Mouse (Mus musculus) bone marrow macrophage, adult 2 months (primary cell): ENCODE data around the gene Lta. TPM values are rescaled to one million over a fixed set of nuclear protein-coding genes. Genes with fewer than 3 reads are reported as not detected.

ENCODE experiments used
- H3K27ac ChIP-seq: 2 replicates; pipeline ENCODE4 v1.5.1; 2012; ENCODE audit warnings: low read depth, low read length; ENCODE audit not compliant: insufficient read depth
- H3K4me1 ChIP-seq: 2 replicates; pipeline ENCODE4 v1.6.1; 2012; ENCODE audit warnings: low read length; ENCODE audit not compliant: control insufficient read depth, insufficient read depth
- H3K4me3 ChIP-seq: 2 replicates; pipeline ENCODE4 v1.5.1; 2012; ENCODE audit warnings: mild to moderate bottlenecking, low read length, moderate library complexity; ENCODE audit not compliant: insufficient read depth
- CTCF ChIP-seq: IDR thresholded peaks from 2 replicates; pipeline ENCODE4 v1.5.1; 2012; ENCODE audit warnings: low read depth, mild to moderate bottlenecking, low read length, moderate library complexity
- POLR2A ChIP-seq: IDR thresholded peaks from 2 replicates; pipeline ENCODE4 v1.6.1; 2012; ENCODE audit warnings: mild to moderate bottlenecking, low read depth, low read length, borderline replicate concordance
- polyA plus RNA-seq: library from polyadenylated mRNA; stranded (reverse); fragments of >200 nt; gene quantifications from 2 replicates; pipeline ENCODE4 v1.2.4, GENCODE M21; 2012; ENCODE audit not compliant: missing spikeins, insufficient read depth, insufficient read length

Gene Lta
- polyA plus RNA-seq, 1 experiment = not detected

DNA sequence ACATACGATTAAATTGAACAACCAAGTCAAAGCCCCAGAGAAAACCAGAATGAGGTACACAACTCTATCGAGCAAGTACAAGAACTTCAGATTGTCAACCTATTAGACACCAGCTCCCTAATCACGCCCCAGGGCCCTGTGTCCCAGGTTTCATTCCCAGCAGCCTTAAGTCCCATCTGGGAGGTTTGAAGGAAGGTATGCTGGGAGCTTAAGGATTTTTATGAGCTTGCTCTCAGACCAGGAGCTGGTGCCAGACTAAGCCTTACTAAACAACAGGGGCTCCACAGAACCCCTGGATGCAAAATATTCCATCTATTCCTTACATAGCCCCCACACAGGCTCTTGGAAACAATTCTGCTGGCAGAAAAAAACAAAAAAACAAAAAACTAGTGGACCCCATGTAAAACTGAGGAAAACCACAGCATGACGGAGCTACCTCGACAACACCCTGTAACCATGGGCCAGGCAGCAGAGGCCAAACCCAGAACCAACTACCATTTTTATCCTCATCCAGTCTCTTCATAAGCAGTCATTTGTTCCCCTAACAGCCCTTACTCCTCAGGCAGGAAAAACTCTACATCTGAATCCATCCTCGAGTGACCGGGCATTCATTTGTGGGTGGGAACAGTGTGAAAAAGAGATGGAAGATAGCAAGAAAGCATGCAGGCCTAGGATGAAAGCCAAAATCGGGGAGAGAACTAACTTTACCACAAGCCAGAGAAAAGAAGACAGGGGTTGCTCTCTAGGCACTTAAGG lies 41.6 kb downstream of the Lta start:
- H3K4me3 ChIP-seq = peak overlapping the region; percentile 77
- H3K27ac ChIP-seq = peak overlapping the region; percentile 87
- H3K4me1 ChIP-seq = peaks cover 16% of the 10 kb centered on the region
- TF ChIP-seq CTCF = no peak
- TF ChIP-seq POLR2A = no peak

DNA sequence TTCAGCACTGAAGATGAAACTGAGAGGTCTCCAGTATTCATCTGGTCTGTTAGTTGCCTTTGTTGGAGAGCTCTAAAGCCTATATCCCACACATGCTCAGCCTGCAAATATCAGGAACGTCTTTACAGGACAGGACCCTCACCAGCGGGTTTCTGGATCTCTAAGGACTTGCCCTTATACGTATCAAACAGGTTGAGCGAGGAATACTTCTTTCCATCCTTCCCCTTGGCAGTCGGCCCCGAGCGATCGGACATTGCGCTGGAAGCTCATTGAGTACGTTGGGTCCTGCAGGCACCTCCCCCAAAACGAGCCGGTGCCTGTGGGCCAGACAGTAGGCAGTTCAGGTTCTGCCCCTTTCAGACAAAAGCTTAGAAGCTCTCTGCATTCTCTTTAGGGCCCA lies 42.4 kb downstream of the Lta start:
- Histone ChIP-seq H3K4me3 (peak overlapping the region; percentile 77), H3K4me1 (peaks cover 16% of the 10 kb centered on the region), H3K27ac (no peak overlapping the region)
- TF ChIP-seq CTCF (no peak), POLR2A (no peak)

DNA sequence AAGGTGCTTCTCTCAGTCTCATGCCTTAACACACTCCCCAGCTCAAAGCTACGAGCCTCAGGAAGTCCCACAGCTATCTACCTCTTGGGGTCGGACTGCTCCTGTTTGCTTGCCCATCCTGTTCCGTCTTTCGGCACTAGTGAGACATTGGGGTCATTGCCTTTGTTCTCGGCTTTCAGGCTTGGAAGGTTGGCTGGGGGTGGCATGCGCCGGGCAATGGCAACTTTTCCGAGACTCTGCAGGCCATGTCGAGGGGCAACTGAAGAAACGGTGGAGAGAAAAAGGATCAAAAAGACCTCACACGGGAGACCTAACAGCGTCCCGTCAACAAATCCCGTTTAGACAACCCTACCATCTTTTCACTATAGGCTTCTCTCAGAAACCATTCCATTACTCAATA lies 43.0 kb downstream of the Lta start:
- Histone ChIP-seq H3K4me1 (peaks cover 16% of the 10 kb centered on the region), H3K4me3 (no peak overlapping the region), H3K27ac (no peak overlapping the region)
- TF ChIP-seq CTCF (no peak), POLR2A (no peak)

DNA sequence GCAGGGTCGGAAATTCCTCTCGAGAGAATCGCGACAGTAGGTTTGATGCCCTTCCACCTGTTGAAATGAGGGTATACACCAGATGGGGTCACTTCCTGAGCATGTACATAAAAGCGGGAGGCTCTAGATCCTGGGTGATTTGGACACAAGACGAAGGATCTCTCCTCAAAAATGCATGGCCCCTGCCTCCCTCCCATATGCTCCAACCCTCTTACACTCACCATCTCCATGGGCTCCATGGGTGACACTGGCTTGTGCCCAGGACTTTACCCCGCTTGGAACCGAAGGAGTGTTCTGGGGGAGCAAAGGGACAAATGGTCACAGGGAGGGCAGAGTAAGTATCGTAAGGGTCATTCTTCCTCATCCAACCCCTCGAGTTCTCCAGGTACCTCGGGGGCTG lies 43.7 kb downstream of the Lta start:
- H3K4me3 ChIP-seq = no peak overlapping the region
- no peak overlapping the region for H3K27ac ChIP-seq
- H3K4me1 ChIP-seq = peaks cover 14% of the 10 kb centered on the region
- TF ChIP-seq POLR2A (no peak), CTCF (no peak)

DNA sequence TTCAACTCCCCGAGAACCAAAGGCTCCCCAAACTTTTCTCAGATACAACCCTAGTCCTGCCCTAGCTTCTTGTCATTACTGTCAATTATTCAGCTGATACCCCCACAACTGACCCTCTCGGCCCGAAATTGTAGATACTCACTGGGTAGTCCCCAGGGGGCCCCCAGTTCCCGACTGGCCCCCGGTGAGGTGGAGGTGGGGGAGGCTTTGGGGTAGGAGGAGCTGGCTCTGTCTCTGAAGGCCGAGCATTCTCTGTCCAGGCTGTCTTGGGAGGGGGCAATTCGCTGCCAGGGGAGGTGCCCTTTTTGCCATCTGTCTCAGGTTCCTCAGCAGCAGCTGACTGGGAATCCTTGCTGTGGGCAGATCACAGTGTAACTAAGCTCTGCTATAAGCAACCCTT lies 45.5 kb downstream of the Lta start:
- TF ChIP-seq CTCF = no peak
- no peak for TF ChIP-seq POLR2A

DNA sequence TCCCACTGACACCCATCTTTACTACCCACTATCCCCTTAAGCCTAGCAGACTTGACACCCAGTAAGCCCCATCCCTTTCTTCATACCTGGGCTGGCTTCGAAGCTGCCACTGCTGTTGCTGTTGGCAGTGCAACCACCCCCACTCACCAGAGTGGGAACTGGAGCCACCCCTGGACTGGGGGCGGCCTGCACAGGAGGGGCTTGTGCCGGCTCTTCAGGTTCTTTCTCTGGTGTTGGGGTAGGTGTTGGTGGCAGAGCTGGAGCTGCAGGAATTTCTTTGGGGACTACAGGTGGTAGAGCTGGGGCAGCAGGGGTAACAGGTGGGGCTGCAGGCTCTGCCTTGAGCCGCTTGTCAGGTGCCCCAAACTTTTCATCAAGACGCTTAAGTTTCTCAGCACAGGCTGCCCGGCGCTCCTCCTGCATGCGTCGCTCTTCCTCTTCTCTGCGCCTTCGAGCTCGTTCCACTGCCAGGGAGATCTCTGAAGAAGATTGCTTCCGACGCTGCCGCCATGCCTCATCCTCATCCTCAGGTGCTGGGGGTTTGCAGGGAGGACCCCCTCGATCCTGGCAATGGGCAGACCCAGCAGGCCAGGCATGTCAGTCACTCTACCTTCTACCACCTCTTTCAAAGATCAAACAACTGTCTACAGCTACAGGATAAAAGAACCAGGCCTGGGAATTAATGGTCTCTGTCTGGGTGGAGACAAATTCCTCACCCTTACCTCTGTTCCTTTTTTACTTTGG lies 46.1 kb downstream of the Lta start:
- no peak overlapping the region for H3K4me3 ChIP-seq
- H3K4me1 ChIP-seq = peaks cover 7% of the 10 kb centered on the region; the same call in 1 of the 2 replicates
- H3K27ac ChIP-seq = no peak overlapping the region
- no peak for TF ChIP-seq CTCF
- no peak for TF ChIP-seq POLR2A

More for the DNA sequence above, 45.5 kb downstream of the Lta start:
- H3K4me1 ChIP-seq = peaks cover 7% of the 10 kb centered on the region; the same call in 1 of the 2 replicates
- H3K27ac ChIP-seq = no peak overlapping the region
- no peak overlapping the region for H3K4me3 ChIP-seq

DNA sequence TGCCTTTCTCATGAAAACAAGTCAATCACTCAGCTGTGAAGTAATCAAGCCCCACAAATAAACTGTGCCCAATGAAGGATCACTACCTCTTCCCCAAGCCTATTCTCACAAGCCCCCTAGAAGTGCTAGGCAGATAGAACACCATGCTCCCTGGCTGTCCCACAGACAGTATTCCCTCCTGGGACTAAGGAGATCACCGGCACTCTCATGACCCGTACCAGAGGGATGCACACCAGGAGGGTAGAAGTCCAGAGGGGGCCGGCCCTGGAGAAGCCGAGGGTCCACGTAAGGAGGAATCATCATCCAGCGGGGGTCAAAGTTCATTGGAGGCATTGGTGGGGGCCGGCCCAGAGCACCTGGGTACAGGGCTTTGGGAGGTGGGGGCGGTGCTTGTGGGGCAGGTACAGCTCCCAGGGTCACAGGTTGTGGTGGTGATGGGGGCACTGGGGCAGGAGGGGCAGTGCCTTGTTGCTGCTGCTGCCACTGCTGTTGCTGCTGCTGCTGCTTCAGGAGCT lies 47.4 kb downstream of the Lta start:
- no peak overlapping the region for H3K27ac ChIP-seq
- H3K4me3 ChIP-seq = no peak overlapping the region
- peaks cover 3% of the 10 kb centered on the region; the same call in 1 of the 2 replicates for H3K4me1 ChIP-seq
- TF ChIP-seq POLR2A (no peak), CTCF (no peak)

DNA sequence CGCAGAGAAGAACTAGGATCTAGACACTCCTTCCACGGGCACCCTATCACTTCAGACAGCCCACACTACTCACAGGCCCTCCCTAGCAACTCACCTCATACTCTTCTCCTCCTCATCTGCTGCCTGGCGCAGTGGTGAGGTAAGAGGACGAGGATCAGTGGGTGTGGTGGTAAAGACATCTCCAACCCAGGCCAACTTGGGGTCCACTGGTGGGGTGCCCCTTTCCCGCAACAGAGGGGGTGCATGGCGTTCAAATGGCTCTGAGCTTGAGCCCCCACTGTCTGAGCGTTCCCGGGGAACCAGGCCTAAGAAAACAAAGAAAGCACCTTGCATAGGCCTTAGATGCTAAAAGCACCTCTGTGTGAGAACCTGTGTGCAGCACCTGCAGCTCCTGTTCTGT lies 47.9 kb downstream of the Lta start:
- Histone ChIP-seq H3K27ac (no peak overlapping the region), H3K4me3 (no peak overlapping the region), H3K4me1 (peaks cover 3% of the 10 kb centered on the region; the same call in 1 of the 2 replicates)
- TF ChIP-seq POLR2A (no peak), CTCF (no peak)

DNA sequence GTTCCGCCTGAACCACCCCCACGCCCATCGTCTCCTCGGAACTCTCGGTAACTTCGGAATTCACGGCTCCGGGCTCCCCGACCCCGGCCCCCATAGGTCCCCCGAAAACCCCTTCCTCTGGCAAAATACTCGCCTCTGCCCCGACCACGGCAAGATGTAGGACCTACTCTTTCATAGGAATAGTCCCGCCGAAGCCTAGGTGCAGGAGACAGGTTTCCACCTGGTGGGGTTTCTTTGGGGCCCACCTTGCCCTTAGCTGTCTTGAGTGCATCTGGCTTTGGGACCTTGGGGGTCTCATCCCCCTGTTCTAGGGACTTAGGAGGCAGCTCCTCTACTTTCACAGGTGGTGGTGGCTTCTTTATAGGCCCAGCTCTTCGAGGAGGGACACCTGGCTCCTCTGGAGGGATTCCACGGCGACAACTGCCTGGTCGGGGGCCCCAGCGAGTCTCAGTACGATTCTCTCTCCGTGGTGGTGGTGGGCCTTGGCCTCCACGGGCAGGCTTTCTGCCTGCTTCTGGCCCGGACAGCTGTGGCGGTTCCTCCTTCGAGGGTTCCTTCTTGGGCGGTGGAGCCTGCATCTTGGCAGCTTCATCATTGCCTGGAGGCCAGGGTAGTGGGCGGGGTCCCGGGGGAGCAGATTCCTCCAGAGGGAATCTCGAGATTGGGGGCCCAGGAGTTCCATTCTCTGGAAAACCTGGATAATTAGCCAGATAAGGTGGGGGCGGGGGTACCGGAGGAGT lies 48.5 kb downstream of the Lta start:
- Histone ChIP-seq H3K27ac (no peak overlapping the region), H3K4me1 (no peaks in the 10 kb centered on the region)
- TF ChIP-seq POLR2A = no peak
- TF ChIP-seq CTCF = no peak

DNA sequence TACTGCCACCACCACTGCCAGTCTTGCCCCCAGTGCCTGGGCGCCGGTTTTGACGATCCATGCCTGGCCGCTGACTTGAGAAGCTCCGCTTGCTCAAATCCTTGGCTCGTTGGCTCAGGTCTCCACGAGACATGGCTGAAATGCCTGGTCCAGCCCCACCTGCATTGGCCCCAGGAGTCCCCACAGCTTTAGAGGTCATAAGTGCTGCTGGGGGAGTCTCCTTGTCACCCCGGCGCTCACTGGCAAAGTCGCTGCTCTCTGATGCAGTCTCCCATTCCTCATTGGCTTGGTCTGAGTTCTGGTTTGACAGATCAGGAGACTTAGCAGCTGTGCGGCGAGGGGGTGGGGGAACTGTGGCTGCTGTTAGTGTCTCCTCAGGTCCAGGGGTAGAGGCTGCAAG lies 49.7 kb downstream of the Lta start:
- H3K4me1 ChIP-seq = no peaks in the 10 kb centered on the region
- no peak overlapping the region for H3K4me3 ChIP-seq
- H3K27ac ChIP-seq = no peak overlapping the region
- no peak for TF ChIP-seq CTCF
- no peak for TF ChIP-seq POLR2A

More for the DNA sequence above, 48.5 kb downstream of the Lta start:
- no peak overlapping the region for H3K4me3 ChIP-seq
